Mouse (Mus musculus): ENCODE measurements around the gene Ttll13.

Ttll13 gene

GRCm38 (mm10) chr7:80246148-80246721 lies at the start of gene Ttll13:
Ttll13 (plus strand) TSS chr7:80246376.
- peak; percentile 97 for DNase-seq (ENCODE audit: low read depth)

GRCm38 (mm10) chr7:80197371-80197770 lies 48.8 kb upstream of the Ttll13 start:
- DNase-seq (ENCODE audit: low read depth) = peak; percentile 71

GRCm38 (mm10) chr7:80197941-80198778 lies 48.0 kb upstream of the Ttll13 start:
- peak; percentile 85 for DNase-seq (ENCODE audit: low read depth)

GRCm38 (mm10) chr7:80198863-80199262 lies 47.3 kb upstream of the Ttll13 start:
- DNase-seq (ENCODE audit: low read depth) = no peak

GRCm38 (mm10) chr7:80199286-80199685 lies 46.9 kb upstream of the Ttll13 start:
- no peak for DNase-seq (ENCODE audit: low read depth)

- DNase-seq (ENCODE audit: low read depth) = peak; percentile 73
These were observed 46.2 kb upstream of the Ttll13 start for GRCm38 (mm10) chr7:80199851-80200587.

- DNase-seq (ENCODE audit: low read depth) = no peak
These were observed 45.6 kb upstream of the Ttll13 start for GRCm38 (mm10) chr7:80200588-80200945.

GRCm38 (mm10) chr7:80200963-80201539 lies 45.1 kb upstream of the Ttll13 start:
- peak; percentile 43 for DNase-seq (ENCODE audit: low read depth)

GRCm38 (mm10) chr7:80201888-80202540 lies 44.2 kb upstream of the Ttll13 start:
- no peak for DNase-seq (ENCODE audit: low read depth)

- no peak for DNase-seq (ENCODE audit: low read depth)
These were observed 43.2 kb upstream of the Ttll13 start for GRCm38 (mm10) chr7:80202961-80203360.

- peak; percentile 75 for DNase-seq (ENCODE audit: low read depth)
These were observed 42.5 kb upstream of the Ttll13 start for GRCm38 (mm10) chr7:80203638-80204096.

GRCm38 (mm10) chr7:80204362-80204761 lies 41.8 kb upstream of the Ttll13 start:
- peak; percentile 86 for DNase-seq (ENCODE audit: low read depth)

GRCm38 (mm10) chr7:80204961-80205360 lies 41.2 kb upstream of the Ttll13 start:
- peak; percentile 81 for DNase-seq (ENCODE audit: low read depth)

- peak; percentile 58 for DNase-seq (ENCODE audit: low read depth)
These were observed 40.2 kb upstream of the Ttll13 start for GRCm38 (mm10) chr7:80205705-80206589.

- DNase-seq (ENCODE audit: low read depth) = peak; percentile 66
These were observed 38.9 kb upstream of the Ttll13 start for GRCm38 (mm10) chr7:80207314-80207731.

GRCm38 (mm10) chr7:80208026-80208642 lies 38.0 kb upstream of the Ttll13 start:
- peak; percentile 67 for DNase-seq (ENCODE audit: low read depth)

- peak; percentile 53 for DNase-seq (ENCODE audit: low read depth)
These were observed 37.3 kb upstream of the Ttll13 start for GRCm38 (mm10) chr7:80208738-80209430.

- peak; percentile 93 for DNase-seq (ENCODE audit: low read depth)
These were observed 36.5 kb upstream of the Ttll13 start for GRCm38 (mm10) chr7:80209669-80210068.

GRCm38 (mm10) chr7:80210982-80211381 lies 35.2 kb upstream of the Ttll13 start:
- DNase-seq (ENCODE audit: low read depth) = no peak

- DNase-seq (ENCODE audit: low read depth) = no peak
These were observed 32.6 kb upstream of the Ttll13 start for GRCm38 (mm10) chr7:80213604-80214003.
